Mouse (Mus musculus) embryonic fibroblast, embryonic 13.5 days (primary cell): ENCODE results near the gene 0610010K14Rik.

ENCODE experiments used
- CTCF ChIP-seq: IDR thresholded peaks from 2 replicates; pipeline ENCODE4 v1.5.1; 2011; ENCODE audit warnings: mild to moderate bottlenecking, control low read depth, low read length, moderate library complexity, borderline replicate concordance; ENCODE audit not compliant: insufficient read depth
- POLR2A ChIP-seq: IDR thresholded peaks from 2 replicates; pipeline ENCODE4 v1.6.1; 2011; ENCODE audit warnings: low read depth, mild to moderate bottlenecking, control low read depth, low read length, moderate library complexity

GRCm38 (mm10) chr11:70210681-70211080 is 27.0 kb downstream of the 0610010K14Rik start:
- TF ChIP-seq CTCF = no peak
- no peak for TF ChIP-seq POLR2A
